28 mouse cellular contexts compared by ENCODE assay signal in genomic region chr1:93567013-93567412, GRCm38 (mm10). TPM values are rescaled to one million over a fixed set of nuclear protein-coding genes. Genes with fewer than 3 reads are reported as not detected.
DNase-seq lines count a peak whose midpoint lies in the region; ATAC-seq and TF ChIP-seq lines count a peak whose summit lies in the region.
"Had no signal": no experiment of that assay in that cellular context is flagged by ENCODE, and none has a peak within 500 bp of the region (broad histone marks: within the 10 kb centered on the region; RNA-seq: fewer than 3 reads in every experiment).

No protein-coding gene starts in this region.

- H3K27ac ChIP-seq in intestine, embryonic 16.5 days (ENCODE audit: low read length) = peak overlapping the region; percentile 66; the same call in 1 of the 2 replicates
- H3K27ac ChIP-seq in small intestine, adult 2 months (ENCODE audit: insufficient read depth, low read depth, low read length) = peak overlapping the region; percentile 92
- H3K27ac ChIP-seq: embryonic facial prominence, embryonic 12.5 days; forebrain, embryonic 12.5 days; hindbrain, embryonic 12.5 days; midbrain, embryonic 13.5 days; neural tube, embryonic 12.5 days had no signal

- no peak overlapping the region for H3K4me3 ChIP-seq in intestine, embryonic 16.5 days (ENCODE audit: low read length)
- no peak overlapping the region for H3K4me3 ChIP-seq in small intestine, adult 2 months (ENCODE audit: low read depth, low read length)
- H3K4me3 ChIP-seq: embryonic facial prominence, embryonic 12.5 days; erythroblast, embryonic 14.5 days; forebrain, embryonic 12.5 days; hindbrain, embryonic 12.5 days; limb, embryonic 13.5 days; megakaryocyte, embryonic 14.5 days; midbrain, embryonic 13.5 days; neural tube, embryonic 12.5 days had no signal

- H3K4me2 ChIP-seq in intestine, embryonic 16.5 days (ENCODE audit: low read depth, low read length) = no peak overlapping the region
- H3K4me2 ChIP-seq: embryonic facial prominence, embryonic 12.5 days; forebrain, embryonic 12.5 days; heart, embryonic 11.5 days; hindbrain, embryonic 12.5 days; limb, embryonic 13.5 days; lung, embryonic 14.5 days; midbrain, embryonic 13.5 days; neural tube, embryonic 12.5 days had no signal

- no peak for TF ChIP-seq POLR2A in small intestine, adult 2 months (IDR thresholded peaks at IDR 0.05; ENCODE audit: low read depth, low read length)

- H3K27me3 ChIP-seq in intestine, embryonic 16.5 days (replicated peaks; ENCODE audit: control insufficient read depth, insufficient read depth, low read length) = no peaks in the 10 kb centered on the region
- no peaks in the 10 kb centered on the region; the same call in 1 of the 2 replicates for H3K27me3 ChIP-seq in small intestine, adult 2 months (ENCODE audit: control insufficient read depth, insufficient read depth, low read length)
- H3K27me3 ChIP-seq: embryonic facial prominence, embryonic 12.5 days; forebrain, embryonic 12.5 days; hindbrain, embryonic 12.5 days; limb, embryonic 13.5 days; megakaryocyte, embryonic 14.5 days; midbrain, embryonic 13.5 days; neural tube, embryonic 12.5 days had no signal

- no peak overlapping the region for H3K9ac ChIP-seq in intestine, embryonic 16.5 days (ENCODE audit: low read depth, low read length)
- H3K9ac ChIP-seq: embryonic facial prominence, embryonic 12.5 days; forebrain, embryonic 12.5 days; hindbrain, embryonic 12.5 days; limb, embryonic 13.5 days; lung, embryonic 14.5 days; midbrain, embryonic 13.5 days; neural tube, embryonic 12.5 days had no signal

- peak; percentile 23 for ATAC-seq in intestine, embryonic 16.5 days
- ATAC-seq: midbrain, embryonic 13.5 days had no signal

- H3K4me1 ChIP-seq in intestine, embryonic 16.5 days (ENCODE audit: control insufficient read depth, insufficient read depth, low read length) = peaks cover 7% of the 10 kb centered on the region
- H3K4me1 ChIP-seq in small intestine, adult 2 months (ENCODE audit: control insufficient read depth, insufficient read depth, insufficient read length, low read length) = peaks cover 16% of the 10 kb centered on the region; the same call in 1 of the 2 replicates
- H3K4me1 ChIP-seq: embryonic facial prominence, embryonic 12.5 days; forebrain, embryonic 12.5 days; hindbrain, embryonic 12.5 days; limb, embryonic 13.5 days; midbrain, embryonic 13.5 days; neural tube, embryonic 12.5 days had no signal

- WGBS in intestine, embryonic 16.5 days = 55% methylated on average over 3 of the region's 3 CpGs
- 29% methylated on average over 3 of the region's 3 CpGs for WGBS in small intestine, adult 2 months

- no peak for TF ChIP-seq CTCF in small intestine, adult 2 months (IDR thresholded peaks at IDR 0.05; ENCODE audit: extremely low read depth, insufficient read length, insufficient replicate concordance, low read depth, low read length)

- peak; percentile 6 for DNase-seq in embryo, embryonic 10 days (ENCODE audit: low spot score)
- DNase-seq in embryo, embryonic 11 days = no peak
- DNase-seq in layer of hippocampus, adult 9-11 months = peak; percentile 21
- no peak for DNase-seq in layer of hippocampus, adult 9-10 months (ENCODE audit: low spot score)
- DNase-seq in kidney, postnatal 10 days = no peak
- DNase-seq in cerebellum, adult 9-10 months = no peak
- DNase-seq: adrenal gland, postnatal 10 days; cerebellum, adult 2 months; gastrocnemius, postnatal 10 days; heart, postnatal 10 days; kidney, adult 8-10 months; kidney, postnatal 36 days; lung, embryonic 14.5 days; lung, postnatal 36 days; right cerebral cortex, postnatal 14 days; spleen, adult 18-20 months; thymus, postnatal 25 days had no signal

- H3K36me3 ChIP-seq in intestine, embryonic 16.5 days (ENCODE audit: control insufficient read depth, insufficient read depth, low read length) = peaks cover 4% of the 10 kb centered on the region; the same call in 1 of the 2 replicates
- H3K36me3 ChIP-seq in small intestine, adult 2 months (ENCODE audit: control insufficient read depth, insufficient read depth, low read length) = peaks cover 30% of the 10 kb centered on the region
- H3K36me3 ChIP-seq: forebrain, embryonic 12.5 days; hindbrain, embryonic 12.5 days had no signal

- H3K9me3 ChIP-seq in intestine, embryonic 16.5 days (ENCODE audit: control insufficient read depth, low read length) = no peaks in the 10 kb centered on the region
- H3K9me3 ChIP-seq: forebrain, embryonic 12.5 days; midbrain, embryonic 13.5 days; neural tube, embryonic 12.5 days had no signal

RNA-seq across cellular contexts. Expression of gene Farp2, which starts 55.1 kb away (rescaled TPM):
- polyA plus RNA-seq in intestine, embryonic 16.5 days (2015; fragmentation: Nextera tagmentation; extraction: Ambion mirVana) = 5.1 and 6.7 TPM in 2 replicates
- 4.7 and 13.6 TPM in 2 replicates for polyA plus RNA-seq in small intestine, adult 2 months (2012; rRNA removed)
- polyA plus RNA-seq: erythroblast, embryonic 14.5 days had no signal

Comparison
In these comparisons a context has a peak if more than half of its experiments do, and no peak if none do; other contexts are left out.
1. DNase-seq: peak in embryo, embryonic 10 days (single experiment) and layer of hippocampus, adult 9-11 months (single experiment); none in embryo, embryonic 11 days (single experiment), layer of hippocampus, adult 9-10 months (single experiment), kidney, postnatal 10 days (single experiment) and cerebellum, adult 9-10 months (single experiment).